Mouse (Mus musculus) CD8-positive naive resting alpha-beta T cell, adult 2 months (primary cell): Measurements from ENCODE around the gene Tigar.

Source experiments
- DNase-seq, 2 experiments: peaks; one replicate each; pipeline ENCODE4 v3.0.0; 2022; ENCODE audit warnings: low read depth in 2 of 2, low spot score in 2 of 2

Gene Tigar

GRCm38 (mm10) chr6:127109402-127109930 lies at the start of gene Tigar:
Tigar (minus strand) TSS chr6:127109557.
- DNase-seq: peak; percentile 93 to 95

GRCm38 (mm10) chr6:127157321-127157720 lies 48.0 kb upstream of the Tigar start:
- no peak for DNase-seq

DNA sequence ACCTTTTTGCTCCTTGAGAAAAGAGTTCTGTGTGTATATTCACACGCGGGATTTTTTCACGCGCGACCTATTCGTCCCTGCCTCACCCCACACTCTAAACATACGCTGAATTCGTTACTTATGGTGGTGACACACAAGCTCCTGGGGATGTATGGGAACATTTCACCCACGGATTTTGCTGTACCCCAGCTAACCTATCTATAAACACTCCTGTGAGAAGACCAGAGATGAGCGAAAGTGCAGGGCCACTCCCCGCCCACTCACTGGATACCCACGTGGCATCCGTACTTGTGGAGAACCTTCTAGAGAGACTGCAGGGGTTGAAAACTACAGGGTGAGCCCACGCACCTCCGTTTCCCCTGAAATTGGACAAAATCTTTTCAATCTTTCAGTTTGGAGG lies 46.1 kb upstream of the Tigar start:
- peak; percentile 44 to 63 for DNase-seq

GRCm38 (mm10) chr6:127154708-127155268 lies 45.4 kb upstream of the Tigar start:
- peak in 1 of 2 experiments; percentile 41 for DNase-seq

DNA sequence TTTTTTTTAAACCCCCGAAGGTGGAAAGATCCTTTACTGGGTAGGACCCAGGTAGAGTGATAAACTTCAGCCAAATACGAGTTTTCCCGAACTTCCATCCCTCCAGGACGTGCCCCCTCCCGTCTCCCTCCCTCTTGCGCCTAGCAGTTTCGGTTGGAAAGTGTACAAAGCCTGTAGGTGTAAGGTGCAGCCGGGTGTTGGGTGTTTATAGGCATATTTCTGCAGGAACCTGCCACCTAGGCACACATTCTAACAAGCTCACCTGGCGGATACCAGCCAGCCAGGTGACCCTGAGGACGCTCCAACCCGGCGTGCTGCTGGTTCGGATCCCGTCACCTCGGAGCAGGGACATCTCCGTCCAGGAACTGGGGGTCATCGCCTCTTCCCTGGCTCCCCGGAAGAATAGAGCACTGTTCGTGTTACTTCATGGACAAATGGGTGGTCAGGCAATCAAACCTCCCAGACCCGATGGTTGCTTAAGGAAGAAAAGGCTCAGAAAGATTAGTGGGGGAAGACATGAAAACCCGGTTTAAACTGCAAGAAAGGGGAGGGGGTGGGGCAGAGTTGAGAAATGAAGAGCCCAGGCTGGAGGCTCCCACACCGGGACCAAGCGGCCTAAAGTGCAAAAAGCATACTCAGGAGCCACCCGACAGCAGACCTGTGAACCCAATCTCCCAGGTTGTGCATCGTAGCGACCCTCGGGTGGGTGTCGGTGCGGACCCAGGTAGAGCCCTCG lies 44.8 kb upstream of the Tigar start:
- DNase-seq: no peak

DNA sequence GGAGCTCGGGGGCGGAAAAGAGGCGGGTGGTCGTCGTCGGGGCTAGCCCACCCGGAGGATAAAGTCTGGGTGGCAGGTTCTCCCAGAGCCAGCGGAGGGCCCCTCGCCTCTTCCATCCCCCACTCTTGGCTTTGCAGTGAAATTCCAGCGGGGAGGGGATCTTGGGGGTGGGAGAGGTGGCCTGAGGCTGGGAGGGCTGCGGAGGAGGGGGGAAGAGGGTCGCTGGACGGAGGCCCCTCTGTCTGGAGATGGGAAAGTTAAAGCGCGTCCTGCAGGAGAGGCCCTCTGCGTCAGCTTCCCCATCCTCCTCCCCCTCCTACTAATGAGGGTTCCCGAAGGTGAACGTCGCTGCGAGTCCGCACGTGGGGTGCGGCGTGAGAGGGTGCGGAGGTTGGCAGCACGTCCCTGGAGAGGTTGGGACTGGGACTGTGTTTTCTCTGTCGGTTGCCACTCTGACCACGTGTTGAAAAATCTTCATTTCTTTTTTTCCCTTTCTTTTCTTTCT lies 44.0 kb upstream of the Tigar start:
- peak in 1 of 2 experiments; percentile 26 for DNase-seq

DNA sequence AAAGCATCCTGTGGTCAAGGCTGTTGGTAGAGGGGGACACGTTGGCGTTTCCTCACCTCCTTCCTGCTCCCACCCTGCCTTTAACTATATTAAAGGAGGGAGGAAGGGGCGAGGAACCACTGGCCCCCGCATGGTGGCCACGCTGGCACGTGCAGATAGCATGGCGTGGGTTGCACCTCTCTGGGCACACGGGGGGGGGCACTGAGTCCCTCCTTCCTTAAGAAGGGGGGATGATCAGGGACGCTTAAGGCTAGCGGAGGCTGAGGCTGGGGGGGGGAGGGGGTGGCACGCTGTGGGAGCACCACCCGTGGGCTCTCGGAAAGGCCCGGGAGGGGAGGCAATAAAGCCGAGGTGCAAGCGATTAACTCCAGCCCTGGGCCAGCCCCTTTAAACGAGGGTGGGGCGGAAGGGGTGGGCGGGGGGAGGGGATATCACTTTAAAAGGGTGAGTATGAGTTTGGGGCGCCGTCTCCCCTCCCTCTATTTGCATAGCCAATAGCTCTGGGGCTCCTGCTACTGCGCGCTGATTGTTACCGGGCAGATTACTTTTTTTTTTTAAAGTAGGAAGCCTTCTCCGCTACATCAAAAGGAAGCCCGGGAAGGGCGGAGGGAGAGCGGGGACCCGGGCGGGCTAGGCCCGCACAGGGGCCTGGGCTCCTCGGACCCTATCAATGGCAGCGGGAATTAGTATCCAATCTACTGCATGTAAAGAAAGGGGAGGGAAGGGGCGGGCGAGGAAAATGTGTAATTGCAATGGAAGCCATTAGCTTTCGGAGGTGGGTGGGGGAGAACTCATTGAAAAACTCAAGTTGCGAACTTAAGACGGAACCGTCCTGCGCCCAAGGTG lies 43.0 kb upstream of the Tigar start, which contains the start of gene Ccnd2:
TSS of gene Ccnd2 (minus strand) at position 88 of the 846 bp plus-strand sequence.
- DNase-seq: peak; percentile 63 to 65

- peak; percentile 60 to 71 for DNase-seq
These were observed 42.3 kb upstream of the Tigar start for GRCm38 (mm10) chr6:127151565-127152105.

GRCm38 (mm10) chr6:127150663-127151564 lies 41.6 kb upstream of the Tigar start:
- peak; percentile 34 to 53 for DNase-seq

DNA sequence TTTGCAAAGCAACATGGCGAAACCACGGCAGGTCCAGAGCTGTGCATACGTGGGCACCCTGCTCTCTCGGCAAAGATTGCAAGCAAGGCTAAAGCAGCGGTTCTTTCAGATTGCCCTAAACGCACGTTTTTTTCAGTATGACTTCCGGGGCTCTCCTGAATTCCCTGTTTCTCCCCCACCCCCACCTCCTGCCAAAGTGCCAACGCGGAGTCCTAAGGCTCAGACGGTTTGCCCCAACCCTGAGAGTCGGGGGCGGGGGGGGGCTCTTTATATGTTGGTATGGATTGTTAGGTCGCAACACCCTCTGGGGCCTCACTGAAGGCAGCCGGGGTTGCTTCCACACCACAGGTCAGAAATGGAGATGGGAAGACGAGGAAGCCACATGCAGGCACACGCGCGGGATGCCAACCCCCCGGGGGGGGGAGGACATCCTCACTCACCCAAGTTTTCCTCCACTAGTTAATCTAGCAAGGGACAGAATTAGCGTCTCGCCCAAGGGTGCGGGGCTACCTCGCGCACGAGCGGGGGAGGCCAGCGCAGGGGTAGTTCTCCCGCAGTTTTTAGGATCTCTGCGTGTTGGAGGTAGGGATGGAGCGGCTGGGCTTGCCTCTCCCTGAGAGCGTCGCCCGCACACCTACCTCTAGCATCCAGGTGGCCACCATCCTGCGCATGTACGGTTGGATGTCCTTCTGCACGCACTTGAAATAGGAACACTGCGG lies 40.7 kb upstream of the Tigar start:
- peak in 1 of 2 experiments; percentile 28 for DNase-seq

DNA sequence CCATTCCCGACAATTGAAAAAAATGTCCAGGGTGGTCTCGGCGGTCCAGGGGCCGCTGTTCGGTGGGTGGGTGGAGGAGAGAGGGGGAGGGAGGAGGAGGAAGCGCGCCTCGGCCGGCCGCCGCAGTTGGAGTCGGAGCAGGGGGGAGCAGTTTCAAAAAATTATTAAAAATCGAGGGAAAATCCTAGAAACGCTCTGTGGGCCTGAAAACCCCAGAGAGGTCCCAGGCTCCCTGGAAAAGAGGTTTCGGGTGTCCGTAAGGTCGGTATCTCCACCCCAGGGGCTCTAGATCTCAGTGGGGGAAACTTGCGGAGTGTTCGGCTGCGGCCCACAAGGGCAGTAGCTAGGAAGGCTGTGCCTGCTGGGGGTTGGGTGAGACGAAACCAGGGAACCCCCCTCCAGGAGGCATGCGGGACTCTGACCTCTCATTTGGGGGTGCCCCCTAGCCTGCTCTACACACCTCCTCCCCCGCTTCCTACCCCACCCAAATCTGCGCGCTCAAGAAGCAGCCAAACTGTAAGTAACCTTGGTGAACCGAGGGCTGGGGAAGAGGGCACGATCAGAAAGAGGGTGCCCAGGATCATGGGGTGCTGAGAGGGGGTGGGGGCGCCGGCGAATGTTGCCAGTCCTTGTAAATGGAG lies 40.1 kb upstream of the Tigar start:
- peak; percentile 27 to 35 for DNase-seq

DNA sequence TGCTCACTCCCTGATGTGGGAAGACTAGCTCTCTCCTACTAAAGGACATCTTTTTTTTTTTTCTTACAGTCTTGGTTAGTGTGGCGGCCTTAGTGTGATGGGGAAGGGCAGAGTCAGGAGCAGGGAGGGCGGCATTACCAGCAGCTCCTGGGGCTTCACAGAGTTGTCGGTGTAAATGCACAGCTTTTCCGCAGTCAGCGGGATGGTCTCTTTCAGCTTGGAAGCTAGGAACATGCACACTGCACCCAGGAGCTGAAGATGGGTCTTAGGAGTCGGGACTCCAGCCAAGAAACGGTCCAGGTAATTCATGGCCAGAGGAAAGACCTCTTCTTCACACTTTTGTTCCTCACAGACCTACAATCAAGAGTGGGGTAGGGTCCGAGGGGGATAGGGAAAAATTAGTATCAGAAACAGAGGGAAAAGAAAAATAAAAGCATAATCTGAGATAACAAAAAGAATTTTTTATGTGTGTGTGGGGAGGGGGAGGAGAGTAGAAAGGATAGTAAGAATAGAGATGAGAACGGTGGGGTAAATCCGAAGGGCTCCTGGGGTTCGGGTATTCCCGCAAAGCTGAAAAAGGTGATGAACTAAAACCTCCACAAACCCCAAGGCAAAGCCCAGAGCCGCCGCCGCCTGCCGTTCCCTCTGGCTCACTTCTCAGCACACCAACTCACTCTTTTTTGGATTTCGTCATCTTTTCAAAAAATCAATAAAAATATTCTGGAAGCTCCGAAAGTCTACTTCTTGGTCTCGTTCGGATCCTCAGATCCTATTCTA lies 39.4 kb upstream of the Tigar start:
- DNase-seq: peak in 1 of 2 experiments; percentile 16

- DNase-seq: peak; percentile 84 to 88
These were observed 38.3 kb upstream of the Tigar start for GRCm38 (mm10) chr6:127147665-127148064.

GRCm38 (mm10) chr6:127146322-127146947 lies 37.1 kb upstream of the Tigar start:
- DNase-seq: no peak

DNA sequence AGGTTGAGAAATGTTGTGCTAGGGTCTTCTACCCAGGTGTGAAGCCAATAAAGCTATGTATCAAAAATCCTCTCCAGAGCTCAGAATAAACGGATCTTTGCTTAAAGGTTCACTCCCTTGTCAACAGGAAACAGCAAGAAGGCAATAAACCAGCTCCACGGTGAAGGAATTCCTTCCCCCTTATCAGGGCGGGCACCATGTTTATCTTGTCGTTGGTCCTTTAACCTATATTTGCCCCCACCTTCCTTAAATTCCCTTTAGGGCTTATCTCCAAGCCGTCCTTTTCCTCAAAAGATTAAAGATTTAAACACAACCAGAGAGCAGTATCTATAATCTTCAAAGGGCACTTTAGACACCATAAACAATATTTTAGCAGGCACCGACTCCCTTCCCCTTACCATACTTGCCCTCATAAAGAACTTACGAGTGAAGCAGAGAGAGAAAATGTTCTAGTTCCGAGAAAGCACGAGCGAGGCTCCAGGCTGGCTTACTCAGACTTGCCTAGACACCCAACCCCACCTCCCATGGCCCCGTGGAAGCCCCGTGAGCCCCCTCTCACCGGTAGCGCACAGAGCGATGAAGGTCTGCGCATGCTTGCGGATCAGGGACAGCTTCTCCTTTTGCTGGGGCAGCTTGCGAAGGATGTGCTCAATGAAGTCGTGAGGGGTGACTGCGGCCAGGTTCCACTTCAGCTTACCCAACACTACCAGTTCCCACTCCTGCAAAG lies 36.3 kb upstream of the Tigar start:
- DNase-seq: no peak

DNA sequence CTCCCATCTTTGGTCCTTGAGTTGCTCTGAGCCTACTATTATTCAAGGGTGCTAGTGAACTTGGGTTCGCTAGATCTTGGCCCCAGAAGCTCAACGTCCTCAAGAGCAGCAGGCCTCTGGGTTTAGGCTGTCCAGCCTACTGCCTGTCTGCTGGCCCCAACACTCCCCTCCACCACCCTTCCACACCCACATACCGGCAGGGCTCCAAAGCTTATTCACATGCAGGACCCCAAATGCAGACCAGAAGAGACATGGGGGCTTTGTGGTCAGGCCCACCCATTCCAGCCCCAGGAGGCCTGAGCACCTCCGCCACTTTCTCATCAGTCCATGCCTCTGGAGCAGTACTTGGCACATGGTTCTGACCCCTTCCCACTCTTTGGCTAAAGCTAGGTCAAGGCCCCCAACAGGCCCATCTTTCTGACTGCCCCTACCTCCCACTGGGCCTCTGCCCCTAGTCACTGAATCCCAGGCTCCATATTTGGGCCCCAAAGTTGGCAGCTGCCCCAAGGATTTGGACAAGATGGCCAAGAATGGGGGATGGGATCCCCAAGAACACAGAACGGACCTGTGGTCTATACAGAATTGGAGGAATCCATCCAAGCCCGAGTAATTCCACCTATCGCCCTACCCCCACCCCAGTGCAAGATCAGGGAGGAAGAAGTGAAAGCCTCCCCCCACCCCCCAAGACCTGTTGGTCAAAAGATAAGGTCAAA lies 34.4 kb upstream of the Tigar start:
- DNase-seq: no peak
